Mouse (Mus musculus) kidney, adult 18-20 months (tissue): Measurements from ENCODE around the gene Krt5.
"Not testable (repeated sequence)": the region's sequence is repeated elsewhere in the genome, so short reads cannot be mapped to it uniquely, and the experiment has no call there.

Source experiments
- DNase-seq: peaks from one replicate; pipeline ENCODE4 v3.0.0; 2021

Gene Krt5

GRCm38 (mm10) chr15:101712720-101713119, at the start of gene Krt5:
TSS of gene Krt5 (minus strand) at chr15:101712898.
- DNase-seq, result no peak

GRCm38 (mm10) chr15:101742711-101743110, 30.0 kb upstream of the Krt5 start, which contains the start of gene Krt71:
TSS of gene Krt71 (minus strand) at chr15:101743109.
- no peak for DNase-seq

DNA sequence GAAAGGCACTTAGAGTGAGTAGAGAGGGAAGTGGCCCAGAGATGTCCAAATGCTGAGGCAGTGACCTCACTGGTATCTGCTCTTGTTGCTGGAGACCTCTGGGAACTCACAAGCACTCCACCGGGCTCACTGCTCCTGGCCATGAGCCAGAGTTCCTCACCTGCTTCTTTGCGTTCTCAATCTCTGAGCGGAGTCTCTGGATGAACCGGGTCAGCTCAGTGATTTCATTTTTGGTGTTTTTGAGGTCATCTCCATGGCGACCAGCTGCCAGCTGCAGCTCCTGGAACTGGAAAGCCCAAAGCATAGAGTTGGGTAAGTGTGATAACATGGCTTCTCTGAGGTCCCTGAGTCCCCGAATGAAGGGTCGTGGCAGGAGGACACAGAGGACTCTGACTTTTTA, 25.1 kb upstream of the Krt5 start:
- DNase-seq, result no peak

DNA sequence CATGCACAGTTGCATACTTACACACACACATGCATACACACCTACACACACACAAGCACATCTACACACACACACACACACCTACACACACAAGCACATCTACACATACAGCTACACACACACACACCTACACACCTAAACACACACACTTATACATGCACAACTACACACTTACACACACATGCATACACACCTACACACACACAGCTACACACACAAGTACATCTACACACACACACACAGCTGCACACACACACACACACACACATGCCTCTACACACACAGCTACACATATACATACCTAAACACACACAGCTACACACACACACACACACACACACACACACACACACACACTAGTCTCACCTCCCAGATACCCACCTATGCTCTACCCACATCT, 18.0 kb upstream of the Krt5 start:
- no peak for DNase-seq

DNA sequence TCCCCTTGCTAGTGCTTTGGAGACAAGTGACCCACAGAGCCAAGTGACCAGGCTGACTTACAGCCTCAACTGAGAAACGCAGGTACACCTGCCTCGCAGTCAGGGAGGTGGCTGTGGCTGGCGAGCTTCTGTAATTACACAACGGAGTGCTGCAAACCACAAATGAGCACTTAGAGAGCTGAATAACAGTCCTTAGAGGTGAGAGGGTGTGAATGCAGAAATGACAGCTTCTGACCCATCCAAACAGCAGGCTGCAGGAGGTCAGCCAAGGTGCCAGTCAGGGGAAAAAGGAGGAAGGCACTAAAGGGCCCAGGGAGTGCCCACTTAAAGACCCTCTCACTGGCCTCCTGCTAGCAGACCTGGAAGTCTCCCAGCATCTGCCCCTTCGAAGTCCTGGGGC, 12.0 kb upstream of the Krt5 start:
- no peak for DNase-seq

- DNase-seq, result no peak
Measured at GRCm38 (mm10) chr15:101715831-101716230, 3.1 kb upstream of the Krt5 start.

- DNase-seq, result no peak
Measured at GRCm38 (mm10) chr15:101714356-101714755, 1.7 kb upstream of the Krt5 start.

GRCm38 (mm10) chr15:101713731-101714130, 1.0 kb upstream of the Krt5 start:
- DNase-seq, result no peak

GRCm38 (mm10) chr15:101708683-101709082, 4.0 kb downstream of the Krt5 start:
- no peak for DNase-seq

- no peak for DNase-seq
Measured at GRCm38 (mm10) chr15:101707454-101707853, 5.2 kb downstream of the Krt5 start.

DNA sequence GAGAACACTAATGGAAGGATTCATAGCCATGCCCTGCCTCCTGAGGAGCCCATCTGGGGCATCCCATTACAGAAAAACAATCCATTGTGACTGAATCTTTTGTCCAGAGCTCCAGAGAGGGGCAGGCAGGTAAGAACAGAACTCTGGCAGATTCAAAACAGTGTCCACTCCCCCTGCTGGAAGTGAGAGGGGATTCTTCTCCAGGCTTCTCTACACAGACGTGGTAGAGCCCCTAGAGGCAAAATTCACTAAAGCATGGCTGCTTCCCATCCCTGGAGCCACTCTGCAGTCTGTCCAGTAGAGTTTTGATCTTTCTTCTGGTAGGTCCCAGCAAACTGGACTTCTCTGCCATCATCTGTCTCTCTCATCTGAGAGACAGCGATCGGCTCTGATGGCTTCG, 8.6 kb downstream of the Krt5 start:
- no peak for DNase-seq

DNA sequence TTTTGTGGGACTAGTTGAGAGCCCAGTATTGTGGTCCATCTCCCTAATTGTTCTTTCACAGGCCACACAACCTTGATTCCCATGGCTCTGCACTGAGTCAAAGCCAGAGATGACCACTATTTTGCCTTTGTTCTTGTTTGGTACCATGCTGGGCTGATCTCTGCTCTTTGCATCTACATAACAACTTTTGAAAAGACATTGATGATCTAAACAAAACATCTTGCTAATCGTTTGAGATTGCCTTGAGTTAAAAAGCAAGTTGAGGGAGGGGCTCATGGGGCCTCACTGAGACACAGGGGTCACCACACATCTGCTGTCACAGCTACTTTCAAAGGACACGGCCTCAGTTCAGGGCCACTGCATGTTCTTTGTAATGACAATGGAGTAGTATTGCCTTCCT, 10.3 kb downstream of the Krt5 start:
- no peak for DNase-seq

DNA sequence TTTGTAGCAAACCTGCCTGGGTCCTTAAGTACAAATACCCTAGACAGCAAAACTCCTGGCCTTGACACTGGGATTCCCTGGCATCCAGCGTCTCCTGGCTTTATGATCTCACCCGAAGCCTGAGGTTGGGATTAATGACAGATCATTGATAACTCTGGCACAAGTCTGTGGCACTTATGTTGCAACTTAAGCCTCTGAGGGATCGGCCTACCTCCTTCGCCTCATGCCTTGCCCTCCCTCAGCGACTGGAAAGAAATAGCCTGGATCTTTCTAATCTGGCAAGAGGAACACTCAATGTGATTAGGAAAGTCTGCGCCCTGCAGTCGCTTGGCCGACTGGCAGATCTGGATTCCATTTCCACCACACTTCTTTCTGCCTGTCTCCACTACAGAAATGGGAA, 12.8 kb downstream of the Krt5 start:
- no peak for DNase-seq

- no peak for DNase-seq
Measured at GRCm38 (mm10) chr15:101699192-101699591, 13.5 kb downstream of the Krt5 start.

- no peak for DNase-seq
Measured at GRCm38 (mm10) chr15:101697326-101698188, 15.1 kb downstream of the Krt5 start.

DNA sequence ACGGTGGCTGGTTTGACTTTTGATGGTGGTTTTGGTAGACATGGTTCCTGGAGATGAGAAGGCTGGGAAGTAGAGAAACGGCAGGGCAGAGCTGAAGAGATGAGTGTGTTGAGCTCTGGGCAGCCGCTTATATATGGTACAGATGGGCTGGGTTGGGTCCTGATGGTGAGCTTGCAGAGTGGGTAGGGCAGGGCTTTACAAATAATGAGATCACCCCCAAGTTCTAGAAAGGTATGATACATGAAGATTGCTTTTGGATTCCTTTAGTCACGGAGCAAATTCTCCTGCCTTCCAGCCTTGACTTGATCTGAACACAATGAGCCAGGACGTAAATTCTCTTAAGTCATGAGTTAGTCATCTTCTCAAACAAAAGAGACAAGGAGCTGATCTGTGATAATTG, 18.5 kb downstream of the Krt5 start, which contains the start of gene Krt6a:
TSS of gene Krt6a (minus strand) at position 101 of the 400 bp plus-strand sequence.
- no peak for DNase-seq

DNA sequence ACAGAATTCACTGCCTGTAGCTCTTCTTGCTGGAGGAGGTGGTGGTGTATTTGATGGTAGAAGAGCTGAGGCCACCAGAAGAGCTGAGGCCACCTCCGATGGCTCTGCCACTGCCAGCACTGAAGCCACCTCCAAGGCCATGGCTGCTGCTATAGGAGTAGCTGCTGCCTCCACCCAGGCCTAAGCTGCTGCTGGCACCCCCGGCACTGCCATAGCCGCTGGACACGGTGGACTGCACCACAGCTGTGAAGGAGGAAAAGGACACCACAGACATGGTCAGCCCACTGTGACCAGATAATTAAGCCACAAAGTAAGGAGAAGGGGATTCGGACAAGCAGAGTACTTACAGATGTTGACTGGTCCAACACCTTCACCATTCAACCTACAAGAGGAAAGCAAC, 22.2 kb downstream of the Krt5 start:
- not testable (repeated sequence) for DNase-seq

DNA sequence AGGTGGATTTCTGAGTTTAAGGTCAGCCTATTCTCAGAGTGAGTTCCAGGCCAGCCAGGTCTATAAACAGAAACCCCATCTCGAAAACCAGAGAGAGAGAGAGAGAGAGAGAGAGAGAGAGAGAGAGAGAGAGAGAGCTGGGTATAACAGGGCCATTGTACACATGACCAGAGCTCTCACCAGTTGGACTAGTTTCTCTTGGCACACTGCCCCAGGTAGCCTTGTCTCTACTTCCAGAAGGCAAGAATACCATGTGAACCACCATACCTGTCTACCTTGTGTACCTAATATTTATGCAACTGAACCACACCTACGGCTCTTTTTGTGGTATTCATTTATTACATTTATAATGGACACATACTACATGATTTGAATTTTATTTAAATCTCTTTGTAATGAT, 24.5 kb downstream of the Krt5 start:
- no peak for DNase-seq

GRCm38 (mm10) chr15:101680187-101680586, 32.5 kb downstream of the Krt5 start, which contains the start of gene Krt6b:
TSS of gene Krt6b (minus strand) at chr15:101680287.
- no peak for DNase-seq

DNA sequence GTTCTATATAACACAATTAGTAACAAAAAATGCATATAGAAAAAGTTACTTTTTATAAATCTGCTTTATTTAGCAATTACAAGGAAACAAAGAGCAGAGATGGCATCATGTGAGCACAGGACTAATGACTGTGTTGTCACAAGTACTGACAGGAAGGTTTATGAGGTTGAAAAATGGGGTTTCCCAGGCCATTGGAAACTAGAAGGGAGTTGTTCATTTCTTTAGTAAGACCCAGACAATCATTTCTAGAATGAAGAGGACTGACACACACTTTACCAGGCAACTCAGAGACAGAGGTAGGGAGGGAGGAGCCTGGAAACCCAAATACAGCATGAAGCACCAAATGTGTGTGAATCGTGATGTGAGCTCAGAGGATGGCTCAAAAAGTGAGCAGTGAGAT, 36.7 kb downstream of the Krt5 start:
- no peak for DNase-seq
